Mouse (Mus musculus) lung, adult 2 months (tissue): Measurements from ENCODE around the gene Fam160a1.

Experiments used
- CTCF ChIP-seq: fragments of 200-500 bp; IDR thresholded peaks from 2 replicates; pipeline ENCODE4 v1.5.1; 2011; ENCODE audit warnings: mild to moderate bottlenecking, low read length, control low read depth; ENCODE audit not compliant: insufficient read depth
- POLR2A ChIP-seq: fragments of 200-500 bp; IDR thresholded peaks from 2 replicates; pipeline ENCODE4 v1.6.1; 2011; ENCODE audit warnings: low read depth, mild to moderate bottlenecking, control low read depth, low read length, borderline replicate concordance; ENCODE audit errors: extremely low read depth

DNA sequence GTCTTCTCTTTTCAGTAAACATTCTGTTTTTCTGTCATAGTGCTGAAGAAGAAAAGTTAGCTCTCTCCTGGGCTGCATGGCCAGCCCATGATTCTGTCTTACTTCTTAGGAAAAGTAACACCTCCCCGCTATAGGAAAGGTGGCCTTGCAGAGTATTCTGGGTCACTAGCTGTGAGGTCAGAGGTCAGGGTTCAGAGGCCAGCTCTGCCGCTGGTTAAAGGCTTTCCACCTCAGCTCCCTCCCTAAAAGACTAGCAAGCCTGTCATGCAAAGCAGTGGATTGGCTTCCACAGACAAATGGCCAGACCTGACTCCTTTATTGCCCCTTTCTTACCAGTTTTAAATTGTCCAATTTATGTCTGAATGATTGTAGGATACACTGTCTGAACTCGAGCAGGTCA is 46.9 kb upstream of the Fam160a1 start:
- TF ChIP-seq POLR2A, result no peak
- no peak for TF ChIP-seq CTCF
